Mouse (Mus musculus) hindbrain, embryonic 14.5 days (tissue): ENCODE measurements at regions not wholly inside any gene's neighbourhood (a gene's known extent, or its start where the extent isn't known, plus 50 kb on each side); places are given as distances from the start of the nearest gene placed in this dataset.

ENCODE experiments used
- ATAC-seq: fragments of 200-750 bp; cut with Nextera tagmentation; 2 replicates; pipeline ENCODE4 v1.8.0; 2017; ENCODE audit warnings: moderate number of reproducible peaks, mild to moderate bottlenecking, moderate TSS enrichment, moderate library complexity; ENCODE audit not compliant: low FRiP score
- DNase-seq: peaks from one replicate; pipeline ENCODE4 v3.0.0-alpha.2; 2015; ENCODE audit warnings: low spot score
- H3K27ac ChIP-seq: fragments of 300-500 bp; sonication (generic); 2 replicates; pipeline ENCODE4 v1.5.1; 2014; ENCODE audit warnings: mild to moderate bottlenecking, moderate library complexity
- H3K27me3 ChIP-seq: fragments of 300-500 bp; sonication (generic); 2 replicates; pipeline ENCODE4 v1.6.1; 2014; ENCODE audit warnings: mild to moderate bottlenecking, low read length, mixed read lengths; ENCODE audit not compliant: control insufficient read depth, insufficient read depth
- H3K36me3 ChIP-seq: fragments of 300-500 bp; sonication (generic); replicated peaks from 2 replicates; pipeline ENCODE4 v1.6.1; 2014; ENCODE audit not compliant: control insufficient read depth, insufficient read depth
- H3K4me1 ChIP-seq: fragments of 300-500 bp; sonication (generic); replicated peaks from 2 replicates; pipeline ENCODE4 v1.6.1; 2014; ENCODE audit warnings: antibody characterized with exemption, low read length, mixed read lengths; ENCODE audit not compliant: control insufficient read depth, insufficient read depth
- H3K4me2 ChIP-seq: fragments of 300-500 bp; sonication (generic); replicated peaks from 2 replicates; pipeline ENCODE4 v1.6.1; 2014; ENCODE audit warnings: mild to moderate bottlenecking, moderate library complexity
- H3K4me3 ChIP-seq: fragments of 300-500 bp; sonication (generic); replicated peaks from 2 replicates; pipeline ENCODE4 v1.5.1; 2014; ENCODE audit warnings: mild to moderate bottlenecking, low read length
- H3K9ac ChIP-seq: fragments of 300-500 bp; sonication (generic); 2 replicates; pipeline ENCODE4 v1.6.1; 2014
- H3K9me3 ChIP-seq: fragments of 300-500 bp; sonication (generic); 2 replicates; pipeline ENCODE4 v1.6.1; 2016; ENCODE audit warnings: low read length; ENCODE audit not compliant: control insufficient read depth
- WGBS: fragments of 180-500 bp; shearing (Covaris S2); extraction: QIAGEN DNeasy Blood & Tissue Kit; methylation state at CpG from one replicate; pipeline ENCODE4 v1.1.7; 2014; 5-methylcytosine and 5-hydroxymethylcytosine counted together

- Histone ChIP-seq H3K4me1 (no peaks in the 10 kb centered on the region), H3K27me3 (no peaks in the 10 kb centered on the region), H3K9me3 (peaks cover 6% of the 10 kb centered on the region; the same call in 1 of the 2 replicates), H3K9ac (no peak overlapping the region), H3K27ac (no peak overlapping the region), H3K36me3 (no peaks in the 10 kb centered on the region), H3K4me3 (no peak overlapping the region), H3K4me2 (no peak overlapping the region)
- WGBS: 93% methylated on average over 7 of the region's 7 CpGs
- ATAC-seq (no peak), DNase-seq (no peak)
Measured at GRCm38 (mm10) chr14:99499502-99500266, 201.2 kb downstream of the Klf5 start.

DNA sequence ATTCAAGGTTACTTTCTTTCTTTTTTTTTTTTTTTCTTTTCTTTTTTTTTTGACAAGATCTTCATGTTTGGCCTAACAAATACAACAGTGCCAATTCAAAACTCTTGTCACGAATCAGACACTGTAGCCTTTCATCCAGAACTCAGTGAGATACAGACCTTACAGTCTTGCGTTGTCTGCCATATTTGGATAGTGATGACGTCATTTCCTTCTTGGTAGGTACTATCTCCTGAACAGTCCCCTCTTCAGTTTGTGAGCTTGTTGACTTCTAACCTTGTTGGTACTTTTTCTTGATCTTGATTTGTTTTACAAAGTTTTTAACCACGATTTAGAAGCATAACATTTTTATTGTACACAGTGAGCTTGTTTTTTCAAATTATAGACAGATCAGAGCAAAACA lies 206.4 kb downstream of the Klf5 start:
- Histone ChIP-seq H3K9ac (no peak overlapping the region), H3K27me3 (no peaks in the 10 kb centered on the region), H3K9me3 (peaks cover 6% of the 10 kb centered on the region; the same call in 1 of the 2 replicates), H3K4me3 (no peak overlapping the region), H3K4me2 (no peak overlapping the region), H3K4me1 (no peaks in the 10 kb centered on the region), H3K27ac (no peak overlapping the region), H3K36me3 (no peaks in the 10 kb centered on the region)
- no peak for ATAC-seq
- DNase-seq: no peak
- 80% methylated on average over 4 of the region's 4 CpGs for WGBS

- DNase-seq (no peak), ATAC-seq (no peak)
- no peaks in the 10 kb centered on the region for H3K36me3 ChIP-seq
- WGBS: 57% methylated on average over 3 of the region's 3 CpGs
- no peaks in the 10 kb centered on the region for H3K27me3 ChIP-seq
- no peak overlapping the region for H3K4me2 ChIP-seq
- no peak overlapping the region for H3K4me3 ChIP-seq
- H3K9ac ChIP-seq: no peak overlapping the region
- no peaks in the 10 kb centered on the region for H3K4me1 ChIP-seq
- H3K9me3 ChIP-seq: no peaks in the 10 kb centered on the region
- H3K27ac ChIP-seq: no peak overlapping the region
Measured at GRCm38 (mm10) chr14:99509696-99510536, 211.4 kb downstream of the Klf5 start.

DNA sequence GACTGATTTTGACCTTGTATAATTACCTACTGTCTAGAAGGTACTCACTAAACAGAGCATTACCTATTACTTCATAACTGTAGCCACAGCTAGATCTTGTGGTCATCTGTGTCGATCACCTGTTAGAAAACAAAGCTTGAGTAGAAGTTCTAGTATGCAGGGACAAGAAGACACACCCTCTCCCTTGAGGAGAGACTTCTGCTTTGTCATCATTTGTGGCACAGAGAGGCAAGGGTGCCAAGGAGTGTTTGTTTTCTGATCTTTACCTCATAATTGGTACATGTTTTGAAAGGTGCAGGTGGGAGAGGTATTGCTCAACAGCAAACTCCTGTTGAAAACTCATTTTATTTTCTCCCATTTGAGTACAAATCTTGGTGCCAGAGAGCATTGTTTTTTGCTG lies 217.0 kb downstream of the Klf5 start:
- DNase-seq (no peak), ATAC-seq (no peak)
- no peak overlapping the region for H3K4me2 ChIP-seq
- no peak overlapping the region for H3K27ac ChIP-seq
- H3K9ac ChIP-seq: no peak overlapping the region
- H3K9me3 ChIP-seq: no peaks in the 10 kb centered on the region
- no peaks in the 10 kb centered on the region for H3K27me3 ChIP-seq
- H3K36me3 ChIP-seq: no peaks in the 10 kb centered on the region
- H3K4me1 ChIP-seq: no peaks in the 10 kb centered on the region
- no peak overlapping the region for H3K4me3 ChIP-seq
- 98% methylated on average over 1 of the region's 1 CpGs for WGBS

DNA sequence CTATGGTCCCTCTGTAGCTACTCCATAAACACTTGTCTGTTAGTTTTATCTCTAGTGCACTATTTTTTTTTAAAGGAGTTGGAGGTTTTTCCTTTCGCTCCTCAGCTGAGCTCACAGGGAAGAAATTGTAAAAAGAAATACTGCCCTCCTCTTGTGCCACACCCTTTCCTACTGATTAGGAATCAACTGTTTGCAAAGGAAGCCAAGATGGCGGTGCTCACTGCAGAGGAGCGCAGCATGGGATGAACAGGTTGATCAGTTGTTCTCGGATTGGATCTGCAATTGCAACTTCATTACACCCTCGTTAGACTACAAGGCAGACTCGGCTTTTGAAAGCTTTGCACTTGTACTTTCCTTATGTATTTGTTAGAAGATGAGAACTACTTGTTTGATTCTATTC lies 218.2 kb downstream of the Klf5 start:
- Histone ChIP-seq H3K9me3 (no peaks in the 10 kb centered on the region), H3K4me1 (no peaks in the 10 kb centered on the region), H3K27me3 (no peaks in the 10 kb centered on the region), H3K9ac (no peak overlapping the region), H3K4me2 (no peak overlapping the region), H3K4me3 (no peak overlapping the region), H3K27ac (no peak overlapping the region), H3K36me3 (no peaks in the 10 kb centered on the region)
- ATAC-seq: no peak
- no peak for DNase-seq
- 92% methylated on average over 6 of the region's 6 CpGs for WGBS

- Histone ChIP-seq H3K27me3 (no peaks in the 10 kb centered on the region), H3K36me3 (no peaks in the 10 kb centered on the region), H3K27ac (no peak overlapping the region), H3K9ac (no peak overlapping the region), H3K9me3 (no peaks in the 10 kb centered on the region), H3K4me1 (no peaks in the 10 kb centered on the region), H3K4me2 (no peak overlapping the region), H3K4me3 (no peak overlapping the region)
- ATAC-seq (no peak), DNase-seq (peak; percentile 45)
- WGBS: 63% methylated on average over 6 of the region's 6 CpGs
Measured at GRCm38 (mm10) chr14:99520343-99520742, 221.9 kb downstream of the Klf5 start.

DNA sequence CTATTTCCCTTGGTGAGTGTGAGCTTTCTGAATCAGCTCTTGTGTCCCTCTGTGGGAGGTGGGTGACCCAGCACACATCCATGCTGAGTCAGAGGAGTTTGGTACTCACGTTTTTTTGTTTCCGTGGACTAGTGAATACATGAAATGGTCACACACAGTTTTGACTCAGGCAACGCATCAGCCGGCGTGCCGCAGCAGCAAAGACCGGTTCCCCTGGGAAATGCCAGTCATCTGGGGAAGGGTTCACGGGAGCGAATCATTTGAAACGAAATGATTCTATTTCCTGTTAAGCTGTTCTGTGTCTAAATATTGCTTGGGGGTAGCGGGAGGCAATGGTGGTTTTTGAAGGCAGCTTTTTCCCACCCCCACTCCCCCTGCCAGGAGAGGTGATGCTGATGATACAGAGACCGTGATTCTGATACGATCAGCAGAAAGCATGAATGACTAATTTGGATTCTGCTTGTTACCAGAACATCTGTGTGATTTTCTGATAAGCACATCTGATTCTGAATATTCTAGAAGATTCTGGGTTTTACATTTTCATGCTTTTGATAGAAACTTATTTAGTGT lies 223.5 kb downstream of the Klf5 start:
- Histone ChIP-seq H3K27me3 (no peaks in the 10 kb centered on the region), H3K36me3 (no peaks in the 10 kb centered on the region), H3K4me2 (peak overlapping the region; percentile 40), H3K4me3 (peak overlapping the region; percentile 19), H3K9ac (no peak overlapping the region), H3K27ac (no peak overlapping the region; the same call in 1 of the 2 replicates), H3K4me1 (no peaks in the 10 kb centered on the region), H3K9me3 (no peaks in the 10 kb centered on the region)
- DNase-seq: no peak
- ATAC-seq: peak; percentile 55; the same call in 1 of the 2 replicates
- WGBS: 72% methylated on average over 13 of the region's 13 CpGs

- H3K4me1 ChIP-seq: no peaks in the 10 kb centered on the region
- ATAC-seq: no peak
- no peaks in the 10 kb centered on the region for H3K27me3 ChIP-seq
- no peak overlapping the region for H3K4me2 ChIP-seq
- no peak overlapping the region for H3K27ac ChIP-seq
- H3K36me3 ChIP-seq: no peaks in the 10 kb centered on the region
- WGBS: 92% methylated on average over 6 of the region's 6 CpGs
- DNase-seq: no peak
- no peaks in the 10 kb centered on the region for H3K9me3 ChIP-seq
- H3K9ac ChIP-seq: no peak overlapping the region
- no peak overlapping the region for H3K4me3 ChIP-seq
Measured at GRCm38 (mm10) chr14:99535781-99536180, 237.3 kb downstream of the Klf5 start.

GRCm38 (mm10) chr14:99537286-99537685 lies 238.8 kb downstream of the Klf5 start:
- H3K9ac ChIP-seq: no peak overlapping the region
- ATAC-seq: no peak
- 74% methylated on average over 1 of the region's 1 CpGs for WGBS
- no peaks in the 10 kb centered on the region for H3K4me1 ChIP-seq
- no peak overlapping the region for H3K4me2 ChIP-seq
- no peaks in the 10 kb centered on the region for H3K27me3 ChIP-seq
- DNase-seq: no peak
- H3K9me3 ChIP-seq: no peaks in the 10 kb centered on the region
- no peak overlapping the region for H3K27ac ChIP-seq
- no peak overlapping the region for H3K4me3 ChIP-seq
- no peaks in the 10 kb centered on the region for H3K36me3 ChIP-seq
